Mouse (Mus musculus) brown adipose tissue, adult 24 weeks (tissue): ENCODE measurements at regions not wholly inside any gene's neighbourhood (a gene's known extent, or its start where the extent isn't known, plus 50 kb on each side); places are given as distances from the start of the nearest gene placed in this dataset.

Source experiments
- H3K27ac ChIP-seq: fragments of 200-500 bp; replicated peaks from 2 replicates; pipeline ENCODE4 v1.5.1; 2012; ENCODE audit warnings: low read depth, mild to moderate bottlenecking, low read length
- H3K4me1 ChIP-seq: fragments of 200-500 bp; 2 replicates; pipeline ENCODE4 v1.6.1; 2012; ENCODE audit warnings: low read length, mixed read lengths; ENCODE audit not compliant: control insufficient read depth, insufficient read depth, insufficient read length
- H3K4me3 ChIP-seq: fragments of 200-500 bp; 2 replicates; pipeline ENCODE4 v1.5.1; 2012; ENCODE audit warnings: low read depth, mild to moderate bottlenecking, low read length, moderate library complexity; ENCODE audit not compliant: insufficient read depth

GRCm38 (mm10) chr14:24997786-24998509 is 461.0 kb upstream of the Zmiz1 start:
- no peaks in the 10 kb centered on the region for H3K4me1 ChIP-seq
- H3K27ac ChIP-seq = no peak overlapping the region
- H3K4me3 ChIP-seq = no peak overlapping the region

DNA sequence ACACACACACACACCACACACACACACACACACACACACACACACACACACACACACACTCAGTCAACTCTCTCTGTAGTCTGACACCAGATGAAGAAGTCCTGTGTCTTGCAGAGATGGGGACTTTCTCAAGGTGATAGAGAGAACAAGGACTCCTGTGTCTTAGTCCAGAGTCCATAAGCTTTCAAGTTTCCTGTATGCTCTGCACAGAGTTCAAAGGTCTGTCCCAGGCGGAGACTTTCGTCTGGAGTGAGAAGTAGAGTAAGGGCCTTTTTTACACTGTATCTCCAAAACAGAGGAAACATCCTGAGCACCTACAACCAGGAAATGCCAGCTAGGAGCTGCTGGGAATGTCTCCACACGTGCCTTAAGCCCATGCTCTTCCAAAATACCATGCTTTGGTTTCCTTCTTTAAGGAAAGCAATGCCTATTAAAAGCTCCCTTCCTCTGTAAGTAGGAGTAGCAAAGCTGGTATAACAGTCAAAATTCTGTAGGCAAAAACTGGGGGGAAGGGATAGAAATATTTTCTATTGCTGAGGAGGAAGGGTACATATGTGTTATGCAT is 459.9 kb upstream of the Zmiz1 start:
- Histone ChIP-seq H3K4me3 (no peak overlapping the region), H3K27ac (no peak overlapping the region), H3K4me1 (no peaks in the 10 kb centered on the region)

DNA sequence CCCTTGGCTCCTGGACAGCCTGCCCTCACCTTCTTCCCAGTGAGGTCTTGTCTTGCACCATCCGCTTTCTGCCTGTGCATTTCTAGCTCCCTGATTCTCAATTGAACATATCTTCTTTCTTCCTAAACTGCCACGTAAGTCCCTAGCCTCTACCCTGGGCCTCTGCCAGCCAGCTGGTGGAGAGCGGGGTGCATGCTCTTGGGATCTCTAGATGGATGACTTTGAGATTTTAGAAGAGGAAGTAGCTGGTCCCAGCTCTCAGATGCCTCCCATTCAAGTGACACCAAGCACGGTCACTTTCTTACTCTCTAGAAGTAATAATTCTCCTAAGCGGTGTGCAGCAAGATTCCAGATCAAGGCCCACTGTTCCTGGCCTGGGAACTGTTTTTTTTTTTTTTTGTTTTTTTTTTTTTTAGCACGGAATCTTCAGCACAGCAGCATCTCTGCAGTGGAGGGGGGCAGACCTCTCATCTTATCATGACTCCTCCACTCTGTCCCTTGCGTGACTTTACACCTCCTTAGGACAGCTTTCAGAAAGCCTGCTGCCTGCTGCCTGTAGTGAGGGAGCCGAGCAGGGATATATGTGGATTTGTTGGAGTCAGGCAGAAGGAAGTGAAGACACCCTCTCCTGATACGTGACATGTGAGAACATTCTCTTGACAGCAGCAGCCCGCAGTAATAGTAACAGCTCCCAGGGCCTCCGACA is 453.6 kb upstream of the Zmiz1 start:
- Histone ChIP-seq H3K4me3 (no peak overlapping the region), H3K27ac (no peak overlapping the region), H3K4me1 (no peaks in the 10 kb centered on the region)

- Histone ChIP-seq H3K4me1 (no peaks in the 10 kb centered on the region), H3K27ac (no peak overlapping the region)
These were observed 447.1 kb upstream of the Zmiz1 start for GRCm38 (mm10) chr14:25011926-25012325.

GRCm38 (mm10) chr14:25015288-25016238 is 443.4 kb upstream of the Zmiz1 start:
- H3K27ac ChIP-seq = no peak overlapping the region
- no peaks in the 10 kb centered on the region for H3K4me1 ChIP-seq

More at GRCm38 (mm10) chr14:25011926-25012325, 447.1 kb upstream of the Zmiz1 start:
- no peak overlapping the region for H3K4me3 ChIP-seq

DNA sequence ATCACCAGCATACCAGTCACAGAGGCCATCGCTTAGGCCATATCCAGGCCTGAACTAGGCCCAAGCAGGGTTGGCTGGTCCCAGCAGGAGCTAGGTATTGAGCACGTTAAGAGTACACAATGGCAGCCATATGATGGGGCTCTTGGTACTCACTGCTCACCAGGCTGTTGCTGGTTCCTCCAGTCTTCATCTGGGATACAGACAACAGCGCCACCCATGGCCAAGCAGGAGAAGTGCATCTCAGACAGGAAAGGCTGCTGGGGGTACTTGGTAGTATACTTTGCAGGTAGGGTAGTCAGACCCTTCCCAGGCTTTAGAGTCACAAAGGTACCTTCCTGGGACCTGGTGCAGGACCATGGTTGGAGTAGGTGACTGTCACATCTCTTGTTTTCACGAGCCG is 441.1 kb upstream of the Zmiz1 start:
- H3K27ac ChIP-seq = no peak overlapping the region
- H3K4me1 ChIP-seq = no peaks in the 10 kb centered on the region
- H3K4me3 ChIP-seq = no peak overlapping the region

More at GRCm38 (mm10) chr14:25015288-25016238, 443.4 kb upstream of the Zmiz1 start:
- H3K4me3 ChIP-seq = no peak overlapping the region

DNA sequence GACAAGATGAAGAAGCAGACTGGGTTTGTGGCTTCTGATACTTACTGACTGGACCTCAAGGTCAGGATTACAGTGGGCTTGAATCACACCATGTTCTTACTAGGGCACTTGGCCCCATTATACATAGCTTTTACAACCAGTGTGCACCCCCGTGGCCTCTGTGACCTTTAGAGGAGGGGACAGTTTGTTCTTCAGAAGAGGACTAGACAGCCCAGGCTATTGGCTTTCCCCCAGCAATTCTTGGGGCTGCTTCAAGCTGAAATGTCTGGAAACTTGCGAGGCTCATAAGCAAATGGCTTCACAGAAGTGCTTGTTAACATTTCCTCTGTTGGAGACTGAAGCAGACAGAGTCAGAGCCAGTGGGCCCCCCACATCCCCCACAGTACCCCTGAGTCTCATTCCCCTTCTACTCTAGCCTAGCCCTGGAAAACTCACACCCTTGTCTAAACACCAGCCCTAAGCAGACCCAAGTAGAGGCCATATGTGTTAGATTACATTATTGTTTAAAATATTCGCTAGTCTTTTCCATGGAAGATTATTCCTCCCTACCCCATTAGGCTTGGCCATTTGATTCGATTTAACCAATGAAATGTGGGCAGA is 439.6 kb upstream of the Zmiz1 start:
- H3K27ac ChIP-seq = no peak overlapping the region

DNA sequence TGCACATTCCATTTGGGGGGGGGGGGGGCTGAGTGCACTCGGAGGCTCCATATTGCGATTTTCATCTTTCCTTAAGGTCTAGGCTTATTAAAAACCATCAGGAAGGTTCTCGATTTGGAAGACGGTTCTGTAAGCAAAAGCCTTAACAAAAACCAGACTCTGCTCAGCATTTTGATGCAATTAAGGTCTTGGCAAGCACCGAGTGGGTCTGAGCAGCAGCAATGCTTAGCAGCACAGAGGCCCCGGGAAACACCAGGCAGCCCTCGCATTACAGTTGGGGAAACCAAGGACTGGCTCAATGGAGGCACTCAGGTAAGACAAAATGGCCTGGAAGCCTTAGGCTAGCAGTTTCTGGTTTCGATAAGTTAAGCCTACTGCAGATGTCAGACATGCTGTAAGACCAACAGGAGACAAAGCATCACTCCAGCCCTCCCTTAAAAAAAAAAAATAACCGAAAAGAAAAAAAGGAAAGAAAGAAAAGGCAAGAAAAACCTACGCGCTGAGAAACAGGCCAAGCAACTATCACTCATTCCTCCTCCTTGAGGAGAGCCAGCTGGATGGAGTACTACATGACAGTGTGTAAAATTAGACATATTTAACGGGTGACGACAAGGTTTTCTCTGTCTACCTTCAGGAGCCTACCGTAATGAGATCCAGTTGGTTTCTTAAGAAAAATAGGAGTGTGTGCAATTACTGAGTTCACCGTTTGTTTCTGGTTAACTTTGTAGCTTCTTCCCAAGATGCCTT is 436.3 kb upstream of the Zmiz1 start:
- no peaks in the 10 kb centered on the region for H3K4me1 ChIP-seq
- no peak overlapping the region for H3K27ac ChIP-seq
- H3K4me3 ChIP-seq = no peak overlapping the region

More for the DNA sequence above, 439.6 kb upstream of the Zmiz1 start:
- Histone ChIP-seq H3K4me1 (no peaks in the 10 kb centered on the region), H3K4me3 (no peak overlapping the region)

DNA sequence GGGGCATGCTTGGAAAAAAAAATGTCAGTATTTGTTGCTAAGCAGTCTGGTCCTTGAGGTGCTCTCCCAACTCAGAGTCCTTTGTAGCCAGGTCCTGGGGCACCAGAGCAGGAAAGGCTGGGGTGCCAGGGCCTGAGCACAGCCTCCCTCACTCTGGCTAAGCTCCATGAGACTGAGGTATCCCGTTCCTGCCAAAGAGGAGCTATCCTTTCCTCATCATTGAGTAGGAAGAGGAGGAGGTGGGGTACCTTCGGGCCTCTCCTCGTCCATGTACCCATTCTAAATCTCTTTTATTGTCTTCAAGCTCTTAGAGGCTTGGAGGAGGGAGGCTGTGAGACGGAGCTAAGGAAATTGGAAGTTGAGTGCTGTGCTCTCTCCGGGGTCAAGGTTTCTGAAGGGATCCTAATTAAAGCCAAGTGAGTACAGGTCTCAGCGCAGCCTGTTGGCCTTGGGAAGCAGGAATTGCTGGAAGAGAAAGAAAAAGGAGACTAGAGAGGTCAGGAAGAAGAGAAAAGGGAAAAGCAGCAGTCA is 435.6 kb upstream of the Zmiz1 start:
- no peaks in the 10 kb centered on the region for H3K4me1 ChIP-seq
- H3K27ac ChIP-seq = no peak overlapping the region

GRCm38 (mm10) chr14:25025074-25025473 is 433.9 kb upstream of the Zmiz1 start:
- Histone ChIP-seq H3K4me1 (no peaks in the 10 kb centered on the region), H3K4me3 (no peak overlapping the region), H3K27ac (no peak overlapping the region)

More for the DNA sequence above, 435.6 kb upstream of the Zmiz1 start:
- no peak overlapping the region for H3K4me3 ChIP-seq

DNA sequence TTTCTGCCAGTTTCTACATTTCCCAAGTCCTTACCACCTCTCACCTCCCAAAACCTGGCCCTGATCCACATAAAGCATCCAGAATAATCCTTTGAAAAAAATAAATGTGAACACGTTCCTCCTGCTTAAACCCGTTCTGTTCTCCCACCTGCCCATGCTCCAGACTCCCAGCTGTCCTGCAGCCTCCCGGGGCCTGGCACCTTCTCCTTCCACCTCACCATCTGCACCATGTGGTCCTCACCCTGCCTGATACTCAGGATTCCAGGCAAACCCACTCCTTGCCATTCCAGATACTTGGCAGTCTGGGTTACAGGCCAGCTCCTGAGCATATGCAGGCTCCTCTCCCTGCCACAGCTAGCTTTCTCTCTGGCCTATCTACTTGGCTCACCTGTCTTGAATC is 431.9 kb upstream of the Zmiz1 start:
- H3K4me1 ChIP-seq = no peaks in the 10 kb centered on the region
- H3K27ac ChIP-seq = no peak overlapping the region
- H3K4me3 ChIP-seq = no peak overlapping the region

GRCm38 (mm10) chr14:25027842-25028241 is 431.1 kb upstream of the Zmiz1 start:
- no peak overlapping the region for H3K27ac ChIP-seq
- no peak overlapping the region for H3K4me3 ChIP-seq
- no peaks in the 10 kb centered on the region for H3K4me1 ChIP-seq

DNA sequence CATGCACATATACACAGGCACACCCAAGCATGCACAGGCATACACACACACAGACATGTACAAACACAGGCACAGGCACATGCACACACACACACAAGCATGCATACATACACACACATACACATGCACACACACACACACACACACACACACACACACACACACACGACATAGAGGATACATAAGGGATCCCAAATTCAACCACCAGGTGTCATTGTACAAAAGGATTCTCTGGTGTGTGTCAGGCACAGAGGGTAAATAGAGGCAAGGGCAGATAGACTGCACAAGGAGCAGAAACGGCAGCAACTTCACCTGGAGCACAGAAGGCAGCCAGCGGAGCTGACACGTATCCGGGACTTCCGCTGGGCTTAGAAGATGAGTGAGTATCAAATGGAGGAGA is 428.1 kb upstream of the Zmiz1 start:
- H3K4me3 ChIP-seq = no peak overlapping the region
- H3K4me1 ChIP-seq = no peaks in the 10 kb centered on the region
- H3K27ac ChIP-seq = no peak overlapping the region
